Comparison of ENCODE assay signal across 23 mouse cellular contexts in the genomic region with DNA sequence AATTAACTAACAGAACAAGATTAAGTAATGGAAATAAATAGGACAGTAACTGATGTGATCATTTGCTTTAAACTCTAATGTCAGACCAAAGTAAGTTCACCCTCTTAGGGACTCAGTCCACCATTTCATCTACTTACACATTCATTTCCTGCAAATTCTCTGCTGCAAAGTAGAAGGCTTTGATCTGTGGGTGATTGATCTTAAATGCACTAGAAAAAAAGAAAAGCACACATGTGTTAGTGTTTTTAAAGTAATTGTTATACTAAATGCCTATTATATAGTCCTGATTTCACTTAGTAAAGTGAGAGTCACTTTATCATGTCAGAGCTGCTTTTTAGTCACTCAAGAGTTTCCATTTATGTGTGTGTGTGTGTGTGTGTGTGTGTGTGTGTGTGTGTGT.
"Had no signal": no experiment of that assay in that cellular context is flagged by ENCODE, and none has a peak within 500 bp of the region (broad histone marks: within the 10 kb centered on the region; RNA-seq: fewer than 3 reads in every experiment).

No protein-coding gene starts in this region.

- H3K27me3 ChIP-seq: heart, embryonic 12.5 days; hindbrain, embryonic 13.5 days; hindbrain, embryonic 15.5 days; limb, embryonic 12.5 days; liver, embryonic 13.5 days; liver, embryonic 15.5 days had no signal

- H3K27ac ChIP-seq: gastrocnemius, adult 2 months; heart, embryonic 10.5 days; hindbrain, embryonic 13.5 days; hindbrain, embryonic 15.5 days; layer of hippocampus, adult 2 months; left cerebral cortex, adult 2 months; limb, embryonic 10.5 days; limb, embryonic 12.5 days; liver, embryonic 13.5 days; liver, embryonic 15.5 days had no signal

- H3K36me3 ChIP-seq: heart, embryonic 10.5 days; heart, embryonic 12.5 days; hindbrain, embryonic 13.5 days; hindbrain, embryonic 15.5 days; limb, embryonic 10.5 days; limb, embryonic 12.5 days; liver, embryonic 13.5 days; liver, embryonic 15.5 days had no signal

- H3K4me3 ChIP-seq: gastrocnemius, adult 2 months; heart, embryonic 10.5 days; heart, embryonic 12.5 days; hindbrain, embryonic 13.5 days; hindbrain, embryonic 15.5 days; layer of hippocampus, adult 2 months; left cerebral cortex, adult 2 months; limb, embryonic 10.5 days; limb, embryonic 12.5 days; liver, embryonic 13.5 days; liver, embryonic 15.5 days had no signal

- ATAC-seq: intestine, embryonic 16.5 days had no signal

- DNase-seq: gastrocnemius, adult 2 months; gastrocnemius, postnatal 10 days; gastrocnemius, postnatal 25 days; heart, adult 18-20 months; heart, postnatal 14 days; heart, postnatal 36 days; kidney, adult 11 months; kidney, adult 8-10 months; kidney, postnatal 10 days; kidney, postnatal 25 days; kidney, postnatal 4 days; liver; liver, embryonic 13.5 days had no signal

- H3K4me1 ChIP-seq: heart, embryonic 10.5 days; heart, embryonic 12.5 days; hindbrain, embryonic 13.5 days; hindbrain, embryonic 15.5 days; limb, embryonic 10.5 days; limb, embryonic 12.5 days; liver, embryonic 13.5 days; liver, embryonic 15.5 days had no signal
